Mouse (Mus musculus): ENCODE results near the gene Sept8. TPM values are rescaled to one million over a fixed set of nuclear protein-coding genes. Genes with fewer than 3 reads are reported as not detected.

Sept8 gene
- total RNA-seq, 1 experiment, result 16.8 TPM

GRCm38 (mm10) chr11:53521120-53521820 is 2.2 kb downstream of the Sept8 start:
- H3K4me1 ChIP-seq (ENCODE audit: control insufficient read depth in 2 of 2, insufficient read depth in 2 of 2, low read length in 2 of 2, poor library complexity in 1 of 2), result peaks cover 9 to 20% of the 10 kb centered on the region in 2 experiments; a peak in 3 of 4 replicates
- no peaks in the 10 kb centered on the region for H3K9me3 ChIP-seq (ENCODE audit: control insufficient read depth, insufficient read depth, low read depth, low read length)
- no peak for DNase-seq (ENCODE audit: low read depth, low spot score)
- H3K9ac ChIP-seq (ENCODE audit: insufficient read depth, low read depth, low read length, poor library complexity, severe bottlenecking), result no peak overlapping the region
- no peak overlapping the region for H3K4me3 ChIP-seq (ENCODE audit: insufficient read depth in 1 of 2, low read depth in 1 of 2, low read length in 2 of 2, poor library complexity in 1 of 2, severe bottlenecking in 1 of 2)
- in situ Hi-C loops (cut with MboI; ENCODE audit: low sequenced_read_pairs in 2 of 2, unreplicated experiment in 2 of 2), result no loop called here
- TF ChIP-seq MAFK (IDR thresholded peaks at IDR 0.05; ENCODE audit: insufficient read depth, low read depth, low read length) (no peak), ZC3H11A (IDR thresholded peaks at IDR 0.05; ENCODE audit: borderline replicate concordance, low read depth, low read length) (no peak), HCFC1 (IDR thresholded peaks at IDR 0.05; ENCODE audit: borderline replicate concordance, insufficient read depth, low read length) (no peak), CHD2 (IDR thresholded peaks at IDR 0.05; ENCODE audit: low read depth, low read length) (no peak), ZNF384 (IDR thresholded peaks at IDR 0.05; ENCODE audit: low read depth, low read length) (no peak)
- H3K36me3 ChIP-seq (ENCODE audit: control insufficient read depth, insufficient read depth, low read length, poor library complexity, severe bottlenecking), result no peaks in the 10 kb centered on the region
- no peak overlapping the region for H3K27ac ChIP-seq (ENCODE audit: insufficient read depth, low read depth, low read length, poor library complexity, severe bottlenecking)

DNA sequence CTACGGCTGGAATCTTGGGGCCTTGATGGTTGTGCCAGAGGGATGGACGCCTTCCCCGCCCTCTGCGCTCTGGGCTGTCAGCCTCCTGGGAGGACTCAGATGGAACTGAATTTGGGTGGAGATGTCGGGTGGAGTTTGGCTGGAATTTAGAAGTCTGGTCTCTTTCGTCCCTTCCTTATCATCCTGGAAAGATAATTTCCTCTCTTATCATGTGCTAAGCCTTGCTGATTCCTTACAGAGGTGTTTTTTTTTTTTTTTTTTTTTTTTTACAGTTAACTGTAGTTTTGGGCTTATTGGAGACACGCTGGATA is 2.7 kb downstream of the Sept8 start:
- no peak for TF ChIP-seq HCFC1 (IDR thresholded peaks at IDR 0.05; ENCODE audit: borderline replicate concordance, insufficient read depth, low read length)
- TF ChIP-seq ZNF384 (IDR thresholded peaks at IDR 0.05; ENCODE audit: low read depth, low read length), result 0 out of 2 replicates have a peak, but pooled peaks have one; percentile 17
- peaks cover 9 to 20% of the 10 kb centered on the region in 2 experiments; a peak in 3 of 4 replicates for H3K4me1 ChIP-seq (ENCODE audit: control insufficient read depth in 2 of 2, insufficient read depth in 2 of 2, low read length in 2 of 2, poor library complexity in 1 of 2)

DNA sequence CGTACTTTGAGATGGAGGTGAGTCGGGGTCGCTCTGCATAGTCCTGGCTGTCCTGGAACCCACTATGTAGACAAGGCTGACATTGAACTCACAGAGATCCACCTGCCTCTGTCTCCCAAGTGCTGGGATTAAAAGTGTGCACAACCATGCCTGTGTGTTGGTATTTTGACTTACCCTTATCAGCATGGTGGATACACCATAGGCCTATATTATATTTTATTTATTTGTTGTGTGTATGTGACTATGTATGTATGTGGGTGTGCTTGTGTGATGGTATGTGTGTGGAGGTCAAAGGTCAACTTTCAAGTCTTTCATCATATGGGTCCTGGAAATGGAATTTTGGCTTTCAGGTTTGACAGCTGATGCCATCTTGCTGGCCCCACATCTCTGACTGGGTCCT is 3.3 kb downstream of the Sept8 start:
- TF ChIP-seq ZC3H11A (IDR thresholded peaks at IDR 0.05; ENCODE audit: borderline replicate concordance, low read depth, low read length) (no peak), CHD2 (IDR thresholded peaks at IDR 0.05; ENCODE audit: low read depth, low read length) (no peak), ZNF384 (IDR thresholded peaks at IDR 0.05; ENCODE audit: low read depth, low read length) (no peak), MAFK (IDR thresholded peaks at IDR 0.05; ENCODE audit: insufficient read depth, low read depth, low read length) (no peak), HCFC1 (IDR thresholded peaks at IDR 0.05; ENCODE audit: borderline replicate concordance, insufficient read depth, low read length) (no peak)
- no peak for DNase-seq (ENCODE audit: low read depth, low spot score)
- no peaks in the 10 kb centered on the region for H3K36me3 ChIP-seq (ENCODE audit: control insufficient read depth, insufficient read depth, low read length, poor library complexity, severe bottlenecking)
- no peaks in the 10 kb centered on the region for H3K9me3 ChIP-seq (ENCODE audit: control insufficient read depth, insufficient read depth, low read depth, low read length)
- no peak overlapping the region for H3K9ac ChIP-seq (ENCODE audit: insufficient read depth, low read depth, low read length, poor library complexity, severe bottlenecking)
- no peak overlapping the region for H3K4me3 ChIP-seq (ENCODE audit: insufficient read depth in 1 of 2, low read depth in 1 of 2, low read length in 2 of 2, poor library complexity in 1 of 2, severe bottlenecking in 1 of 2)
- H3K4me1 ChIP-seq (ENCODE audit: control insufficient read depth in 2 of 2, insufficient read depth in 2 of 2, low read length in 2 of 2, poor library complexity in 1 of 2), result peaks cover 9 to 20% of the 10 kb centered on the region in 2 experiments; a peak in 3 of 4 replicates
- no peak overlapping the region for H3K27ac ChIP-seq (ENCODE audit: insufficient read depth, low read depth, low read length, poor library complexity, severe bottlenecking)
- in situ Hi-C loops (cut with MboI; ENCODE audit: low sequenced_read_pairs in 2 of 2, unreplicated experiment in 2 of 2), result no loop called here

More for the DNA sequence above, 2.7 kb downstream of the Sept8 start:
- DNase-seq (ENCODE audit: low read depth, low spot score), result no peak
- in situ Hi-C loops (cut with MboI; ENCODE audit: low sequenced_read_pairs in 2 of 2, unreplicated experiment in 2 of 2), result no loop called here
- Histone ChIP-seq H3K9me3 (ENCODE audit: control insufficient read depth, insufficient read depth, low read depth, low read length) (no peaks in the 10 kb centered on the region), H3K4me3 (ENCODE audit: insufficient read depth in 1 of 2, low read depth in 1 of 2, low read length in 2 of 2, poor library complexity in 1 of 2, severe bottlenecking in 1 of 2) (no peak overlapping the region), H3K9ac (ENCODE audit: insufficient read depth, low read depth, low read length, poor library complexity, severe bottlenecking) (no peak overlapping the region), H3K27ac (ENCODE audit: insufficient read depth, low read depth, low read length, poor library complexity, severe bottlenecking) (no peak overlapping the region), H3K36me3 (ENCODE audit: control insufficient read depth, insufficient read depth, low read length, poor library complexity, severe bottlenecking) (no peaks in the 10 kb centered on the region)

- Histone ChIP-seq H3K36me3 (ENCODE audit: control insufficient read depth, insufficient read depth, low read length, poor library complexity, severe bottlenecking) (no peaks in the 10 kb centered on the region), H3K27ac (ENCODE audit: insufficient read depth, low read depth, low read length, poor library complexity, severe bottlenecking) (no peak overlapping the region), H3K4me1 (ENCODE audit: control insufficient read depth in 2 of 2, insufficient read depth in 2 of 2, low read length in 2 of 2, poor library complexity in 1 of 2) (peaks cover 9 to 19% of the 10 kb centered on the region in 2 experiments; a peak in 3 of 4 replicates), H3K4me3 (ENCODE audit: insufficient read depth in 1 of 2, low read depth in 1 of 2, low read length in 2 of 2, poor library complexity in 1 of 2, severe bottlenecking in 1 of 2) (no peak overlapping the region), H3K9ac (ENCODE audit: insufficient read depth, low read depth, low read length, poor library complexity, severe bottlenecking) (no peak overlapping the region), H3K9me3 (ENCODE audit: control insufficient read depth, insufficient read depth, low read depth, low read length) (no peaks in the 10 kb centered on the region)
- TF ChIP-seq HCFC1 (IDR thresholded peaks at IDR 0.05; ENCODE audit: borderline replicate concordance, insufficient read depth, low read length) (no peak), ZNF384 (IDR thresholded peaks at IDR 0.05; ENCODE audit: low read depth, low read length) (no peak), MAFK (IDR thresholded peaks at IDR 0.05; ENCODE audit: insufficient read depth, low read depth, low read length) (no peak), ZC3H11A (IDR thresholded peaks at IDR 0.05; ENCODE audit: borderline replicate concordance, low read depth, low read length) (no peak)
- in situ Hi-C loops (cut with MboI; ENCODE audit: low sequenced_read_pairs in 2 of 2, unreplicated experiment in 2 of 2), result no loop called here
- no peak for DNase-seq (ENCODE audit: low read depth, low spot score)
These were observed 3.9 kb downstream of the Sept8 start for GRCm38 (mm10) chr11:53522930-53523329.
